ENCODE assay signal across 9 mouse cellular contexts in genomic region chr1:34851562-34851961, GRCm38 (mm10). TPM values are rescaled to one million over a fixed set of nuclear protein-coding genes. Genes with fewer than 3 reads are reported as not detected.
A peak's percentile ranks its signal among the peaks of the same experiment; 100 is the strongest.
DNase-seq lines count a peak whose midpoint lies in the region; ATAC-seq and TF ChIP-seq lines count a peak whose summit lies in the region.
"Had no signal": no experiment of that assay in that cellular context is flagged by ENCODE, and none has a peak within 500 bp of the region (broad histone marks: within the 10 kb centered on the region; RNA-seq: fewer than 3 reads in every experiment).

No protein-coding gene starts in this region.

- no peak overlapping the region for H3K27ac ChIP-seq in forebrain, postnatal 0 days (ENCODE audit: low read depth, low read length)
- no peak overlapping the region for H3K27ac ChIP-seq in forebrain, embryonic 12.5 days
- H3K27ac ChIP-seq in kidney, embryonic 14.5 days (ENCODE audit: low read depth, low read length): no peak overlapping the region

- peaks cover 15% of the 10 kb centered on the region for H3K4me1 ChIP-seq in forebrain, postnatal 0 days (ENCODE audit: insufficient read depth)
- peaks cover 23% of the 10 kb centered on the region for H3K4me1 ChIP-seq in forebrain, embryonic 12.5 days
- H3K4me1 ChIP-seq in kidney, embryonic 14.5 days (ENCODE audit: control insufficient read depth, insufficient read depth, low read length): peaks cover 11% of the 10 kb centered on the region; the same call in 1 of the 2 replicates

- H3K4me2 ChIP-seq in forebrain, postnatal 0 days (ENCODE audit: low read depth): peak overlapping the region; percentile 66
- H3K4me2 ChIP-seq in forebrain, embryonic 12.5 days: no peak overlapping the region
- H3K4me2 ChIP-seq in kidney, embryonic 14.5 days (replicated peaks; ENCODE audit: low read depth, low read length): peak overlapping the region; percentile 8; the same call in 1 of the 2 replicates

- H3K9ac ChIP-seq in forebrain, postnatal 0 days: peak overlapping the region; percentile 25; the same call in 1 of the 2 replicates
- H3K9ac ChIP-seq in forebrain, embryonic 12.5 days: no peak overlapping the region
- no peak overlapping the region for H3K9ac ChIP-seq in kidney, embryonic 14.5 days (ENCODE audit: low read depth, low read length)

- H3K27me3 ChIP-seq in forebrain, postnatal 0 days (ENCODE audit: insufficient read depth, low read length): no peaks in the 10 kb centered on the region
- no peaks in the 10 kb centered on the region for H3K27me3 ChIP-seq in forebrain, embryonic 12.5 days
- no peaks in the 10 kb centered on the region for H3K27me3 ChIP-seq in kidney, embryonic 14.5 days (ENCODE audit: control insufficient read depth, insufficient read depth, low read length)

- DNase-seq in forebrain, postnatal 0 days: no peak
- DNase-seq in urinary bladder, postnatal 14 days (ENCODE audit: low spot score): peak; percentile 78
- DNase-seq in urinary bladder, postnatal 10 days (ENCODE audit: low spot score): no peak
- DNase-seq in spleen, adult 18-20 months: no peak

- no peaks in the 10 kb centered on the region for H3K9me3 ChIP-seq in forebrain, postnatal 0 days (ENCODE audit: low read length)
- no peaks in the 10 kb centered on the region for H3K9me3 ChIP-seq in forebrain, embryonic 12.5 days
- H3K9me3 ChIP-seq in kidney, embryonic 14.5 days (ENCODE audit: control insufficient read depth, low read length): no peaks in the 10 kb centered on the region
- H3K9me3 ChIP-seq: G1E had no signal

- H3K4me3 ChIP-seq in forebrain, postnatal 0 days (ENCODE audit: low read depth, low read length): no peak overlapping the region; the same call in 1 of the 2 replicates
- no peak overlapping the region for H3K4me3 ChIP-seq in forebrain, embryonic 12.5 days (replicated peaks)
- no peak overlapping the region for H3K4me3 ChIP-seq in kidney, embryonic 14.5 days (ENCODE audit: low read length)

- 0 out of 2 replicates have a peak, but pooled peaks have one; percentile 19 for ATAC-seq in forebrain, postnatal 0 days
- ATAC-seq in forebrain, embryonic 12.5 days (ENCODE audit: low FRiP score): no peak
- ATAC-seq in kidney, embryonic 14.5 days (ENCODE audit: low FRiP score, low TSS enrichment): no peak
- ATAC-seq in megakaryocyte progenitor cell, adult 5-6 weeks (replicated peaks; ENCODE audit: poor library complexity): peak; percentile 55
- ATAC-seq in cerebellum, adult (ENCODE audit: insufficient number of reproducible peaks, low FRiP score, low TSS enrichment): no peak

- no peak for TF ChIP-seq CTCF in forebrain, postnatal 0 days (IDR thresholded peaks at IDR 0.05; ENCODE audit: low read depth)

- WGBS in forebrain, postnatal 0 days: 58% methylated on average over 6 of the region's 6 CpGs
- WGBS in forebrain, embryonic 12.5 days: 71% methylated on average over 6 of the region's 6 CpGs
- WGBS in kidney, embryonic 14.5 days: 29% methylated on average over 6 of the region's 6 CpGs

- no peaks in the 10 kb centered on the region for H3K36me3 ChIP-seq in forebrain, postnatal 0 days (ENCODE audit: insufficient read depth)
- no peaks in the 10 kb centered on the region for H3K36me3 ChIP-seq in forebrain, embryonic 12.5 days (replicated peaks)
- H3K36me3 ChIP-seq in kidney, embryonic 14.5 days (ENCODE audit: control insufficient read depth, insufficient read depth, low read length): no peaks in the 10 kb centered on the region
- H3K36me3 ChIP-seq: G1E had no signal

RNA-seq across cellular contexts. Expression of gene Plekhb2, which starts 1.8 kb away (rescaled TPM):
- total RNA-seq in forebrain, postnatal 0 days (2014; rRNA removed): 74.1 and 80.5 TPM in 2 replicates
- 72.6 and 86.1 TPM in 2 replicates for polyA plus RNA-seq in forebrain, postnatal 0 days (2015; fragmentation: Nextera tagmentation; extraction: Ambion mirVana)
- 47.6 and 51.9 TPM in 2 replicates for polyA plus RNA-seq in forebrain, embryonic 12.5 days (2016; fragmentation: Nextera tagmentation; extraction: Ambion mirVana)
- 18.7 and 36.0 TPM in 2 replicates for polyA plus RNA-seq in kidney, embryonic 14.5 days (2014; fragmentation: Nextera tagmentation; extraction: Ambion mirVana)
- 37.4 and 42.1 TPM in 2 replicates for total RNA-seq in megakaryocyte progenitor cell, adult 5-6 weeks (2015)
- total RNA-seq in megakaryocyte progenitor cell, adult 5-6 weeks (2017): 15.9 and 16.1 TPM in 2 replicates

RNA-seq across cellular contexts. Expression of gene Fam168b, which starts 8.7 kb away (rescaled TPM):
- 244 and 334 TPM in 2 replicates for total RNA-seq in forebrain, postnatal 0 days (2014; rRNA removed)
- 81.9 and 100 TPM in 2 replicates for polyA plus RNA-seq in forebrain, postnatal 0 days (2015; fragmentation: Nextera tagmentation; extraction: Ambion mirVana)
- polyA plus RNA-seq in forebrain, embryonic 12.5 days (2016; fragmentation: Nextera tagmentation; extraction: Ambion mirVana): 176 and 179 TPM in 2 replicates
- 39.8 and 68.8 TPM in 2 replicates for polyA plus RNA-seq in kidney, embryonic 14.5 days (2014; fragmentation: Nextera tagmentation; extraction: Ambion mirVana)
- total RNA-seq in megakaryocyte progenitor cell, adult 5-6 weeks (2015): 27.1 and 34.8 TPM in 2 replicates
- total RNA-seq in megakaryocyte progenitor cell, adult 5-6 weeks (2017): 51.7 and 52.5 TPM in 2 replicates

Comparison
In these comparisons a context has a peak if more than half of its experiments do, and no peak if none do; other contexts are left out.
1. ATAC-seq: peak in forebrain, postnatal 0 days (single experiment) and megakaryocyte progenitor cell, adult 5-6 weeks (single experiment); none in forebrain, embryonic 12.5 days (single experiment), kidney, embryonic 14.5 days (single experiment) and cerebellum, adult (single experiment).